Mouse (Mus musculus) forebrain, embryonic 14.5 days (tissue): ENCODE measurements around the gene Nsd2. TPM values are rescaled to one million over a fixed set of nuclear protein-coding genes. Genes with fewer than 3 reads are reported as not detected.

Experiments used
- microRNA-seq: library from miRNA; unstranded; fragments of <30 nt; microRNA quantifications from one replicate; pipeline ENCODE4, GENCODE M21; 2016
- polyA plus RNA-seq: library from polyadenylated mRNA; unstranded; fragments of >200 nt; fragmentation: Nextera tagmentation; extraction: Ambion mirVana; gene quantifications from 2 replicates; pipeline ENCODE4 v1.2.1, GENCODE M21; 2014

Nsd2 gene
- polyA plus RNA-seq, 1 experiment from 2014 or later, result 78.7 TPM

Small RNAs within 50 kb of the gene (microRNA-seq; reads per million reads assigned to microRNA genes)
- gene Mir7024, result not detected

Other genes starting within 250 kb of the Nsd2 start
- 46.3 and 46.9 TPM in 2 replicates for gene Fam53a, start 191.1 kb upstream of the Nsd2 start, polyA plus RNA-seq
- 0.45 and 0.48 TPM in 2 replicates for gene Gm9903, start 190.8 kb upstream of the Nsd2 start, polyA plus RNA-seq
- 154 and 159 TPM in 2 replicates for gene Slbp, start 168.2 kb upstream of the Nsd2 start, polyA plus RNA-seq
- gene Tacc3, start 162.6 kb upstream of the Nsd2 start, polyA plus RNA-seq, result 94.5 and 98.2 TPM in 2 replicates
- 35.8 and 39.5 TPM in 2 replicates for gene Tmem129, start 162.3 kb upstream of the Nsd2 start, polyA plus RNA-seq
- 27.5 and 30.8 TPM in 2 replicates for gene Fgfr3, start 99.1 kb upstream of the Nsd2 start, polyA plus RNA-seq
- 50.4 and 56.2 TPM in 2 replicates for gene Letm1, start 37.9 kb upstream of the Nsd2 start, polyA plus RNA-seq
- 38.0 and 45.5 TPM in 2 replicates for gene Nelfa, start 115.7 kb downstream of the Nsd2 start, polyA plus RNA-seq
- 424 and 498 TPM in 2 replicates for gene Gm1673, start 162.7 kb downstream of the Nsd2 start, polyA plus RNA-seq
- 2.5 and 2.7 TPM in 2 replicates for gene Nat8l, start 175.3 kb downstream of the Nsd2 start, polyA plus RNA-seq